Mouse (Mus musculus) heart, postnatal 0 days (tissue): ENCODE data around the gene Tbc1d17. TPM values are rescaled to one million over a fixed set of nuclear protein-coding genes. Genes with fewer than 3 reads are reported as not detected.
"Not testable (repeated sequence)": the region's sequence is repeated elsewhere in the genome, so short reads cannot be mapped to it uniquely, and the experiment has no call there.

Source experiments
- ATAC-seq: fragments of 200-750 bp; cut with Nextera tagmentation; 2 replicates; pipeline ENCODE4 v1.8.0; 2017; ENCODE audit warnings: low read depth, moderate number of reproducible peaks, moderate library complexity; ENCODE audit not compliant: insufficient read depth
- DNase-seq: peaks from one replicate; pipeline ENCODE4 v3.0.0-alpha.2; 2016; ENCODE audit warnings: low spot score
- H3K27ac ChIP-seq: fragments of 300-500 bp; sonication (generic); 2 replicates; pipeline ENCODE4 v1.5.1; 2014; ENCODE audit warnings: low read depth, mild to moderate bottlenecking
- H3K27me3 ChIP-seq: fragments of 300-500 bp; sonication (generic); 2 replicates; pipeline ENCODE4 v1.6.1; 2014; ENCODE audit warnings: low read length, mixed read lengths; ENCODE audit not compliant: control insufficient read depth, insufficient read depth
- H3K36me3 ChIP-seq: fragments of 300-500 bp; sonication (generic); replicated peaks from 2 replicates; pipeline ENCODE4 v1.6.1; 2014; ENCODE audit warnings: low read length, mixed read lengths; ENCODE audit not compliant: control insufficient read depth, insufficient read depth
- H3K4me1 ChIP-seq: fragments of 300-500 bp; sonication (generic); 2 replicates; pipeline ENCODE4 v1.6.1; 2014; ENCODE audit warnings: antibody characterized with exemption; ENCODE audit not compliant: control insufficient read depth, insufficient read depth
- H3K4me2 ChIP-seq: fragments of 300-500 bp; sonication (generic); 2 replicates; pipeline ENCODE4 v1.6.1; 2014; ENCODE audit warnings: low read depth, mild to moderate bottlenecking, low read length, moderate library complexity
- H3K4me3 ChIP-seq: fragments of 300-500 bp; sonication (generic); 2 replicates; pipeline ENCODE4 v1.5.1; 2014; ENCODE audit warnings: low read depth, low read length
- H3K9ac ChIP-seq: fragments of 300-500 bp; sonication (generic); replicated peaks from 2 replicates; pipeline ENCODE4 v1.6.1; 2014; ENCODE audit warnings: low read depth, low read length, mixed read lengths
- H3K9me3 ChIP-seq: fragments of 300-500 bp; sonication (generic); replicated peaks from 2 replicates; pipeline ENCODE4 v1.6.1; 2016; ENCODE audit warnings: low read length; ENCODE audit not compliant: control insufficient read depth
- CTCF ChIP-seq: IDR thresholded peaks from 2 replicates; pipeline ENCODE4 v1.5.1; 2016; ENCODE audit warnings: antibody characterized with exemption, control low read depth, low read depth
- EP300 ChIP-seq: IDR thresholded peaks from 2 replicates; pipeline ENCODE4 v1.6.1; 2016; ENCODE audit warnings: antibody characterized with exemption, low read depth
- WGBS: fragments of 180-500 bp; shearing (Covaris S2); extraction: QIAGEN DNeasy Blood & Tissue Kit; methylation state at CpG from one replicate; pipeline ENCODE4 v1.1.7; 2014; 5-methylcytosine and 5-hydroxymethylcytosine counted together
- polyA plus RNA-seq: library from polyadenylated mRNA; unstranded; fragments of >200 nt; fragmentation: Nextera tagmentation; extraction: Ambion mirVana; gene quantifications from 2 replicates; pipeline ENCODE4 v1.2.1, GENCODE M21; 2015
- total RNA-seq: library from RNA; depleted of rRNA; stranded (reverse); fragments of >200 nt; gene quantifications from 2 replicates; pipeline ENCODE4 v1.2.3, GENCODE M21; 2014; ENCODE audit warnings: low replicate concordance

The Tbc1d17 gene
- total and polyA plus RNA-seq, 2 experiments from 2014 or later, result 51.7 to 101 TPM

DNA sequence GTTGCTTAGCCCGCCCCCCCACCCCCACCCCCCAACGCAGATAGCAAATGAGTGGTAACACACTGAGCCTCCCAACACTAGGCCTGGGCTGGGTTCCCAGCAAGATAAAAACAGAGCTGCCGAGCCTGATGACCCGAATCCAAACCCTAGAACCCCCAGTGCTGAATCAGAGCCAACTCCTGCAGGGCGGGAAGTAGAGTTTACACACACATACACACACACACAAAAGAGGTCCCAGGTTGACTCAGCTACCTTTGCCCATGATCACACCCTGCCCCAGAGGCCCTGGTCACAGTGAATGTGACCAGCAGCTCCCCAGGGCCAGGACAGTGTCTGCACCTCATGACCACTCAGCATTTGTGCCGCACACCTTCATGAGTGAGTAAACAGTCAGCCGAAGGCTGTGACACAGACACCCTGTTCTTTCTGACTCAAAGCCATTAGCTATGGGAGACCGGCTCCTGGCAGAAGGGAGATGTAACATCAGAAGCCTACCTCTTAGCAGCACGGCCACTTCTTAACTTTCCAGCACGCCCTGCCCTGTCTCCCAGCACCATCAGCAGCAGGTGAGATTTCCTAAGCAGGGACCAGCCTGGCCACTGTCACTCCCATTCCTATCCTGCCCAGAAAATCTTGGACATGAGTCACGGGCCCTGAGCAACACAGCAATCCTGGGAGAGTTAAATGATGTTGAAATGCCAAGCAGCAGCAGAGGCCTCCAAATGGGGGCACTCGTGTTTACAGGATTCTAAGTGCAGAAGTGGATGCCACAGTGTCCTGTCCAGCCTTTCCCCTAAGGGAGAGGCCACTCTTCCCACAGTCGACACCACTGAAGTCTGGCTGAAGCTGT is 39.6 kb upstream of the Tbc1d17 start:
- no peak overlapping the region for H3K4me2 ChIP-seq
- no peak overlapping the region for H3K9ac ChIP-seq

DNA sequence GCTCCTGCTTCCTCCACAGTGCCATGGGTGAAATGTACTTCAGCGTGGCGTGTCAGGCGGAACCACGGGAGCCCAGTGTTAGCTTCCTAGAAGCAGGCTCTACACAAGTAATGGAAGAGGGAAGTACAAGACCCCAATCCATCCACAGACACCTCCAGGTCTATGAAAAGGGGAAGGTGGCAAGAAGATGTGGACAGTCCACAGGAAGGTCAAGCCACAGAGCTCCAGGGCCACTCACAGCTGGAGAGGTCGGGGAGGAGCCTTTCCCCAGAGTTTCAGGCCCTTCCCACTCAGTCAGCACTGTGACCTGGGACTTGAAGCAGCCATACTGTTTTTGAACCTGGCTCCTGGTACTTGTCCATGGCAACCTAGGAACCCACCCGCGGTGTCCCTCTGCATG is 38.1 kb upstream of the Tbc1d17 start:
- Histone ChIP-seq H3K27ac (peak overlapping the region; percentile 74), H3K4me1 (peaks cover 35% of the 10 kb centered on the region), H3K36me3 (peaks cover 39% of the 10 kb centered on the region), H3K9me3 (no peaks in the 10 kb centered on the region), H3K4me2 (no peak overlapping the region), H3K9ac (no peak overlapping the region), H3K4me3 (no peak overlapping the region), H3K27me3 (no peaks in the 10 kb centered on the region)
- no peak for ATAC-seq
- 88% methylated on average over 7 of the region's 7 CpGs for WGBS
- DNase-seq, result no peak
- TF ChIP-seq EP300 (no peak), CTCF (no peak)

More for the DNA sequence above, 39.6 kb upstream of the Tbc1d17 start:
- H3K27me3 ChIP-seq, result no peaks in the 10 kb centered on the region
- peaks cover 23% of the 10 kb centered on the region for H3K36me3 ChIP-seq
- WGBS, result 37% methylated on average over 13 of the region's 13 CpGs
- H3K4me1 ChIP-seq, result peaks cover 40% of the 10 kb centered on the region
- peak; percentile 50 for ATAC-seq
- TF ChIP-seq EP300 (peak; percentile 38; the same call in 1 of the 2 replicates), CTCF (no peak)
- no peak overlapping the region for H3K4me3 ChIP-seq
- DNase-seq, result peak; percentile 52
- peak overlapping the region; percentile 74 for H3K27ac ChIP-seq
- no peaks in the 10 kb centered on the region for H3K9me3 ChIP-seq

DNA sequence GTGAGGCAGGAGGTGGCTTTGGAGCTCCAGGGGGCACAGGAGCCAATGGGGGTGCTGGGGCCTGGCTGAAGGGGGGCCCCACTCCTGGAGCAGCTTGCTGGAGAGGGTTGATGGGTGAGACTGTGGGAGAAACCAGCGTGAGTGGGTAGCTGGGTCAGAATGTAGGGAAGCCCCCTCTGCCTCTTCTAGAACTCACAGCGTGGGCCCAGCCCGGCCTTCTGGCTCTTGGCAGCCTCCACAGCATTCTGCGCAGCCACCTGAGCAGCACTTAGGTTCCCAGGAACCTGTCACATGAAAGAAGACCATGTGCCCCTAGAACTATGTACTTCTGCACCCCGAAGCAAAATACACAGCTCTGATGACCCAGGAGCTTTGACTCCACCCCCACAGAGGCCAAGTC is 35.8 kb upstream of the Tbc1d17 start:
- Histone ChIP-seq H3K9ac (no peak overlapping the region), H3K4me3 (no peak overlapping the region), H3K4me1 (peaks cover 21% of the 10 kb centered on the region), H3K9me3 (no peaks in the 10 kb centered on the region), H3K27me3 (no peaks in the 10 kb centered on the region), H3K27ac (no peak overlapping the region), H3K36me3 (peaks cover 62% of the 10 kb centered on the region), H3K4me2 (no peak overlapping the region)
- 94% methylated on average over 5 of the region's 5 CpGs for WGBS
- DNase-seq (no peak), ATAC-seq (no peak)
- no peak for TF ChIP-seq EP300
- no peak for TF ChIP-seq CTCF

DNA sequence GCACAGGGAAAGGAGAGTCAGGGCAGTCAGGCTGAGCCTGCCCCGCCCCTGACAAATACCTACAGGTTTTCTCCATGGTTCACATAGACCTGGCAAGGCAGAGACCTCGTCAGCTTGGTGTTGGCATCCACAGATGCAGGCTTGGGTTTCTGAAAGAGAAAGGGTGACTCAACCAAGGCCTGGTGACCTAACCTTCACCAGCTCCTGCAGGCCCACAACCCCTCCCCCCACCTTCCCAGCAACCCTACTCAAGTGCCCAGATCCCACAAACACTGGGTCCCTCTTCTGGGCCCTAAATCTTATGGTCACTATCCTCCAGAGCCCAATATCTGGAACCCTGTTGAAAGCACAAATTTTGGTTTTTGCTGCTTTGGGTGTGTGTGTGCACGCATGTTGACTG is 34.2 kb upstream of the Tbc1d17 start:
- peaks cover 17% of the 10 kb centered on the region for H3K4me1 ChIP-seq

DNA sequence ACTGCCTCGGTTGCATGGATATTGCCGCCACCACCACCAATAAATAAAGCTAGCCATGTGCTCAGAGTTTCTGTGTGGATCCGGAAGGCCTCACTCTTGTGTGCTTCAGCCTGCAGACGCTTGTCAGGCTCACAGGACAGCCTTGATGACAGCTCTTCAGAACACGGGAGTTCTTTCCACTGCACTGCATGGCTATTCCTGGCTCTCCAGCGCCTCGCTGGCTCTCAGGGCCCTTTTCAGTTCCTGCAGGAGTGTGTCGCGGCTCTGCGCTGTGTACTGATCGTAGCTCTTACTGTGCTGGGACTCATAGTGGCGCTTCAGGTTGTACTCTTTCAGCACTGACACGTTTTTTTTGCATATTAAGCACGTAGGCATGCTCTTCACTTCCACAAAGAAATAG is 29.0 kb upstream of the Tbc1d17 start:
- Histone ChIP-seq H3K4me2 (no peak overlapping the region), H3K27me3 (no peaks in the 10 kb centered on the region), H3K9ac (no peak overlapping the region), H3K9me3 (no peaks in the 10 kb centered on the region), H3K4me1 (peaks cover 21% of the 10 kb centered on the region), H3K36me3 (peaks cover 67% of the 10 kb centered on the region), H3K27ac (peak overlapping the region; percentile 80), H3K4me3 (no peak overlapping the region)
- TF ChIP-seq CTCF (no peak), EP300 (peak; percentile 71; the same call in 1 of the 2 replicates)
- ATAC-seq (peak; percentile 87), DNase-seq (peak; percentile 75)
- WGBS, result 42% methylated on average over 14 of the region's 14 CpGs

More for the DNA sequence above, 34.2 kb upstream of the Tbc1d17 start:
- H3K9me3 ChIP-seq, result no peaks in the 10 kb centered on the region
- peaks cover 78% of the 10 kb centered on the region for H3K36me3 ChIP-seq
- no peak overlapping the region for H3K4me3 ChIP-seq
- H3K27me3 ChIP-seq, result no peaks in the 10 kb centered on the region
- no peak overlapping the region for H3K9ac ChIP-seq
- DNase-seq, result no peak
- no peak for ATAC-seq
- H3K4me2 ChIP-seq, result no peak overlapping the region
- WGBS, result 88% methylated on average over 3 of the region's 3 CpGs
- no peak overlapping the region for H3K27ac ChIP-seq
- TF ChIP-seq CTCF (no peak), EP300 (no peak)

DNA sequence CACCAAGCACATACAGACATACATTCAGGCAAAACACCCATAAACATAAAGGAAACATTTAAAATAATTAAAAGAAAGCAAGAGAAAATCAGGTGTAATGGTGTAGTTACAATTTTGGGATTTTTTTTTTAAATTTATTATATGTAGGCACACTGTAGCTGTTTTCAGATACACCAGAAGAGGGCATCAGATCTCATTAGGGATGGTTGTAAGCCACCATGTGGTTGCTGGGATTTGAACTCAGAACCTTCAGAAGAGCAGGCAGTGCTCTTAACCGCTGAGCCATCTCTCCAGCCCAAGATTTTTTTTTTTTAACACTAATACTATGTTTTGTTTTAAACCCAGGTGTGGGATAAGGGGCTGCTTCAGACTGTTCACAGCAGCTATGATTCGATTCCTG is 22.9 kb upstream of the Tbc1d17 start:
- not testable (repeated sequence) for H3K27me3 ChIP-seq
- 92% methylated on average over 2 of the region's 2 CpGs for WGBS
- H3K4me1 ChIP-seq, result peaks cover 24% of the 10 kb centered on the region

More for the DNA sequence above, 22.9 kb upstream of the Tbc1d17 start:
- not testable (repeated sequence) for H3K9ac ChIP-seq, DNase-seq, H3K4me3 ChIP-seq, H3K36me3 ChIP-seq, H3K4me2 ChIP-seq, H3K27ac ChIP-seq, ATAC-seq, H3K9me3 ChIP-seq
